Mouse (Mus musculus) hindbrain, embryonic 16.5 days (tissue): ENCODE measurements at regions not wholly inside any gene's neighbourhood (a gene's known extent, or its start where the extent isn't known, plus 50 kb on each side); places are given as distances from the start of the nearest gene placed in this dataset.
A peak's percentile ranks its signal among the peaks of the same experiment; 100 is the strongest.

Experiments
- ATAC-seq: fragments of 200-750 bp; cut with Nextera tagmentation; 2 replicates; pipeline ENCODE4 v1.8.0; 2017; ENCODE audit warnings: moderate TSS enrichment, moderate library complexity
- H3K27ac ChIP-seq: fragments of 300-500 bp; sonication (generic); 2 replicates; pipeline ENCODE4 v1.5.1; 2014; ENCODE audit warnings: low read depth, mild to moderate bottlenecking, control low read depth, low read length, moderate library complexity
- H3K27me3 ChIP-seq: fragments of 300-500 bp; sonication (generic); replicated peaks from 2 replicates; pipeline ENCODE4 v1.6.1; 2014; ENCODE audit warnings: low read length; ENCODE audit not compliant: control insufficient read depth, insufficient read depth
- H3K36me3 ChIP-seq: fragments of 300-500 bp; sonication (generic); 2 replicates; pipeline ENCODE4 v1.6.1; 2014; ENCODE audit warnings: mild to moderate bottlenecking, low read length, moderate library complexity, mixed read lengths; ENCODE audit not compliant: control insufficient read depth, insufficient read depth
- H3K4me1 ChIP-seq: fragments of 300-500 bp; sonication (generic); 2 replicates; pipeline ENCODE4 v1.6.1; 2014; ENCODE audit warnings: low read depth, low read length; ENCODE audit not compliant: control insufficient read depth, insufficient read depth
- H3K4me2 ChIP-seq: fragments of 300-500 bp; sonication (generic); 2 replicates; pipeline ENCODE4 v1.6.1; 2014; ENCODE audit warnings: mild to moderate bottlenecking, low read length, control low read depth, moderate library complexity
- H3K4me3 ChIP-seq: fragments of 300-500 bp; sonication (generic); 2 replicates; pipeline ENCODE4 v1.5.1; 2014; ENCODE audit warnings: mild to moderate bottlenecking, low read length, control low read depth, moderate library complexity
- H3K9ac ChIP-seq: fragments of 300-500 bp; sonication (generic); 2 replicates; pipeline ENCODE4 v1.6.1; 2014; ENCODE audit warnings: low read depth, mild to moderate bottlenecking, control low read depth, low read length, moderate library complexity
- H3K9me3 ChIP-seq: fragments of 300-500 bp; sonication (generic); 2 replicates; pipeline ENCODE4 v1.6.1; 2014; ENCODE audit warnings: mild to moderate bottlenecking, low read length, moderate library complexity; ENCODE audit not compliant: control insufficient read depth
- WGBS: fragments of 180-500 bp; shearing (Covaris S2); extraction: QIAGEN DNeasy Blood & Tissue Kit; methylation state at CpG from one replicate; pipeline ENCODE4 v1.1.7; 2014; 5-methylcytosine and 5-hydroxymethylcytosine counted together

GRCm38 (mm10) chr2:74955281-74956128 lies 129.9 kb downstream of the Mtx2 start:
- H3K4me3 ChIP-seq = no peak overlapping the region
- no peaks in the 10 kb centered on the region for H3K36me3 ChIP-seq
- H3K9me3 ChIP-seq = no peaks in the 10 kb centered on the region
- H3K9ac ChIP-seq = no peak overlapping the region
- WGBS = 87% methylated on average over 4 of the region's 4 CpGs
- no peaks in the 10 kb centered on the region for H3K27me3 ChIP-seq
- H3K27ac ChIP-seq = no peak overlapping the region
- ATAC-seq = no peak
- H3K4me2 ChIP-seq = no peak overlapping the region
- no peaks in the 10 kb centered on the region for H3K4me1 ChIP-seq

- Histone ChIP-seq H3K36me3 (no peaks in the 10 kb centered on the region), H3K4me3 (no peak overlapping the region), H3K9me3 (no peaks in the 10 kb centered on the region), H3K27me3 (no peaks in the 10 kb centered on the region), H3K4me2 (no peak overlapping the region), H3K4me1 (no peaks in the 10 kb centered on the region), H3K9ac (no peak overlapping the region), H3K27ac (no peak overlapping the region)
- WGBS = 97% methylated on average over 1 of the region's 1 CpGs
- ATAC-seq = no peak
Observed at GRCm38 (mm10) chr2:74956129-74956450, 130.5 kb downstream of the Mtx2 start.

GRCm38 (mm10) chr2:74956556-74956955 lies 131.0 kb downstream of the Mtx2 start:
- no peak for ATAC-seq
- H3K27ac ChIP-seq = no peak overlapping the region
- 95% methylated on average over 2 of the region's 2 CpGs for WGBS
- H3K9ac ChIP-seq = no peak overlapping the region
- no peaks in the 10 kb centered on the region for H3K27me3 ChIP-seq
- H3K4me2 ChIP-seq = no peak overlapping the region
- H3K4me3 ChIP-seq = no peak overlapping the region
- H3K4me1 ChIP-seq = no peaks in the 10 kb centered on the region
- H3K36me3 ChIP-seq = no peaks in the 10 kb centered on the region
- H3K9me3 ChIP-seq = no peaks in the 10 kb centered on the region

- no peak overlapping the region for H3K27ac ChIP-seq
- H3K9ac ChIP-seq = no peak overlapping the region
- H3K4me3 ChIP-seq = no peak overlapping the region
- no peaks in the 10 kb centered on the region for H3K27me3 ChIP-seq
- H3K4me2 ChIP-seq = no peak overlapping the region
- no peaks in the 10 kb centered on the region for H3K36me3 ChIP-seq
- WGBS = 59% methylated on average over 5 of the region's 5 CpGs
- H3K4me1 ChIP-seq = peaks cover 5% of the 10 kb centered on the region
- H3K9me3 ChIP-seq = no peaks in the 10 kb centered on the region
- ATAC-seq = no peak
Observed at GRCm38 (mm10) chr2:74959936-74960335, 134.3 kb downstream of the Mtx2 start.

GRCm38 (mm10) chr2:74962416-74962815 lies 136.8 kb downstream of the Mtx2 start:
- WGBS = 91% methylated on average over 6 of the region's 6 CpGs
- no peak overlapping the region for H3K4me2 ChIP-seq
- no peak for ATAC-seq

GRCm38 (mm10) chr2:74964360-74964759 lies 138.8 kb downstream of the Mtx2 start:
- WGBS = under 1% methylated on average over 6 of the region's 6 CpGs
- H3K27me3 ChIP-seq = no peaks in the 10 kb centered on the region
- peaks cover 12% of the 10 kb centered on the region for H3K4me1 ChIP-seq
- no peaks in the 10 kb centered on the region for H3K36me3 ChIP-seq
- H3K4me3 ChIP-seq = no peak overlapping the region
- no peaks in the 10 kb centered on the region for H3K9me3 ChIP-seq
- no peak overlapping the region for H3K27ac ChIP-seq
- H3K4me2 ChIP-seq = peak overlapping the region; percentile 32; the same call in 1 of the 2 replicates
- peak; percentile 85 for ATAC-seq
- H3K9ac ChIP-seq = no peak overlapping the region

More at GRCm38 (mm10) chr2:74962416-74962815, 136.8 kb downstream of the Mtx2 start:
- Histone ChIP-seq H3K4me1 (peaks cover 12% of the 10 kb centered on the region), H3K9ac (no peak overlapping the region), H3K4me3 (no peak overlapping the region), H3K9me3 (no peaks in the 10 kb centered on the region), H3K36me3 (no peaks in the 10 kb centered on the region), H3K27ac (no peak overlapping the region), H3K27me3 (no peaks in the 10 kb centered on the region)

GRCm38 (mm10) chr2:74964980-74965379 lies 139.4 kb downstream of the Mtx2 start:
- no peak overlapping the region for H3K9ac ChIP-seq
- no peak overlapping the region for H3K27ac ChIP-seq
- no peaks in the 10 kb centered on the region for H3K27me3 ChIP-seq
- no peak for ATAC-seq
- 45% methylated on average over 3 of the region's 3 CpGs for WGBS
- peaks cover 12% of the 10 kb centered on the region for H3K4me1 ChIP-seq
- no peaks in the 10 kb centered on the region for H3K9me3 ChIP-seq
- no peaks in the 10 kb centered on the region for H3K36me3 ChIP-seq
- no peak overlapping the region for H3K4me3 ChIP-seq
- H3K4me2 ChIP-seq = no peak overlapping the region; the same call in none of the 2 replicates

GRCm38 (mm10) chr2:74965384-74966060 lies 139.9 kb downstream of the Mtx2 start:
- Histone ChIP-seq H3K4me3 (no peak overlapping the region), H3K9ac (no peak overlapping the region), H3K27ac (no peak overlapping the region), H3K36me3 (no peaks in the 10 kb centered on the region), H3K27me3 (no peaks in the 10 kb centered on the region), H3K4me1 (peaks cover 12% of the 10 kb centered on the region), H3K9me3 (no peaks in the 10 kb centered on the region), H3K4me2 (peak overlapping the region; percentile 37)
- ATAC-seq = peak; percentile 68
- 32% methylated on average over 18 of the region's 18 CpGs for WGBS

- H3K4me1 ChIP-seq = peaks cover 1% of the 10 kb centered on the region
- ATAC-seq = no peak
- WGBS = 29% methylated on average over 14 of the region's 14 CpGs
- no peaks in the 10 kb centered on the region for H3K9me3 ChIP-seq
- H3K4me2 ChIP-seq = no peak overlapping the region
- no peaks in the 10 kb centered on the region for H3K36me3 ChIP-seq
- no peak overlapping the region for H3K4me3 ChIP-seq
- H3K27me3 ChIP-seq = no peaks in the 10 kb centered on the region
- no peak overlapping the region for H3K27ac ChIP-seq
- H3K9ac ChIP-seq = no peak overlapping the region
Observed at GRCm38 (mm10) chr2:74970611-74971265, 145.1 kb downstream of the Mtx2 start.
